Mouse (Mus musculus): ENCODE measurements at regions not wholly inside any gene's neighbourhood (a gene's known extent, or its start where the extent isn't known, plus 50 kb on each side); places are given as distances from the start of the nearest gene placed in this dataset.
"Not testable (repeated sequence)": the region's sequence is repeated elsewhere in the genome, so short reads cannot be mapped to it uniquely, and the experiment has no call there.

DNA sequence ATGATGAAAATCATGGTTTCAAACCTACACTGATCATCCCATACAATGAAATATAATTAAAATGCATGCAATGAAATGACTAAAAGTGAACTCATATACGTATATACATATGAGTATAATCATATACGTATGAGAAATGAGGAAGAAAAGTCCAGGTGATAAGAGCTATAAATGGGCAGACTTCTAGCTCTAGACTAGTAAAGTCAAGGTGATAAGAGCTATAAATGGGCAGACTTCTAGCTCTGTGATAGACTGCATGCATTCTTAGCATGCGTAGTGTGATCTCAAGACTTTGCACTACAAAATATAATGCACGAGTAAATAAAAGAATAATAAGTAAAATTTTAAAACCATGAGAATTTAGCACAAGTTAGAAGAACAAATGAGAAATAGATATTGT is 606.2 kb upstream of the Gpc5 start:
- no peaks in the 10 kb centered on the region for H3K9me3 ChIP-seq (ENCODE audit: low read length)
- H3K4me2 ChIP-seq (ENCODE audit: low read depth, low read length) = no peak overlapping the region
- no peak for TF ChIP-seq EP300 (IDR thresholded peaks at IDR 0.05; ENCODE audit: low read depth)
- no peak for TF ChIP-seq CTCF (IDR thresholded peaks at IDR 0.05; ENCODE audit: low read depth)
- no peak for ATAC-seq
- H3K4me3 ChIP-seq (ENCODE audit: low read depth, low read length) = no peak overlapping the region
- no peaks in the 10 kb centered on the region for H3K4me1 ChIP-seq (ENCODE audit: insufficient read depth)
- DNase-seq = no peak
- H3K27me3 ChIP-seq (ENCODE audit: insufficient read depth, low read length) = no peaks in the 10 kb centered on the region
- H3K36me3 ChIP-seq (replicated peaks; ENCODE audit: insufficient read depth, low read length) = no peaks in the 10 kb centered on the region
- no peak overlapping the region for H3K9ac ChIP-seq (replicated peaks)
- WGBS (ENCODE audit: insufficient replicate concordance) = 77% methylated on average over 4 of the region's 4 CpGs
- no peak overlapping the region for H3K27ac ChIP-seq (ENCODE audit: low read depth)

- not testable (repeated sequence) for H3K27ac ChIP-seq (ENCODE audit: low read depth); DNase-seq; ATAC-seq; H3K4me3 ChIP-seq (ENCODE audit: low read depth, low read length); H3K9ac ChIP-seq (replicated peaks); H3K9me3 ChIP-seq (ENCODE audit: low read length); H3K27me3 ChIP-seq (ENCODE audit: insufficient read depth, low read length); H3K4me1 ChIP-seq (ENCODE audit: insufficient read depth); H3K4me2 ChIP-seq (ENCODE audit: low read depth, low read length); H3K36me3 ChIP-seq (replicated peaks; ENCODE audit: insufficient read depth, low read length)
- 74% methylated on average over 3 of the region's 3 CpGs for WGBS (ENCODE audit: insufficient replicate concordance)
Measured at GRCm38 (mm10) chr14:114493371-114493770, 598.6 kb upstream of the Gpc5 start.

- no peak overlapping the region for H3K9ac ChIP-seq (replicated peaks)
- H3K27ac ChIP-seq (ENCODE audit: low read depth) = no peak overlapping the region
- DNase-seq (no peak), ATAC-seq (no peak)
- no peaks in the 10 kb centered on the region for H3K4me1 ChIP-seq (ENCODE audit: insufficient read depth)
- no peak for TF ChIP-seq CTCF (IDR thresholded peaks at IDR 0.05; ENCODE audit: low read depth)
- TF ChIP-seq EP300 (IDR thresholded peaks at IDR 0.05; ENCODE audit: low read depth) = no peak
- no peaks in the 10 kb centered on the region for H3K27me3 ChIP-seq (ENCODE audit: insufficient read depth, low read length)
- H3K4me3 ChIP-seq (ENCODE audit: low read depth, low read length) = no peak overlapping the region
- H3K9me3 ChIP-seq (ENCODE audit: low read length) = no peaks in the 10 kb centered on the region
- H3K36me3 ChIP-seq (replicated peaks; ENCODE audit: insufficient read depth, low read length) = no peaks in the 10 kb centered on the region
- no peak overlapping the region for H3K4me2 ChIP-seq (ENCODE audit: low read depth, low read length)
Measured at GRCm38 (mm10) chr14:114504976-114505375, 587.0 kb upstream of the Gpc5 start.

GRCm38 (mm10) chr14:114547910-114548680 is 543.9 kb upstream of the Gpc5 start:
- H3K4me1 ChIP-seq (ENCODE audit: insufficient read depth) = no peaks in the 10 kb centered on the region
- H3K9ac ChIP-seq (replicated peaks) = no peak overlapping the region
- ATAC-seq (no peak), DNase-seq (no peak)
- no peak overlapping the region for H3K27ac ChIP-seq (ENCODE audit: low read depth)
- no peaks in the 10 kb centered on the region for H3K9me3 ChIP-seq (ENCODE audit: low read length)
- no peak for TF ChIP-seq CTCF (IDR thresholded peaks at IDR 0.05; ENCODE audit: low read depth)
- TF ChIP-seq EP300 (IDR thresholded peaks at IDR 0.05; ENCODE audit: low read depth) = no peak
- H3K4me2 ChIP-seq (ENCODE audit: low read depth, low read length) = no peak overlapping the region
- H3K36me3 ChIP-seq (replicated peaks; ENCODE audit: insufficient read depth, low read length) = no peaks in the 10 kb centered on the region
- no peak overlapping the region for H3K4me3 ChIP-seq (ENCODE audit: low read depth, low read length)
- WGBS (ENCODE audit: insufficient replicate concordance) = 75% methylated on average over 4 of the region's 4 CpGs
- no peaks in the 10 kb centered on the region for H3K27me3 ChIP-seq (ENCODE audit: insufficient read depth, low read length)

- H3K4me1 ChIP-seq (ENCODE audit: insufficient read depth) = no peaks in the 10 kb centered on the region
- no peaks in the 10 kb centered on the region for H3K36me3 ChIP-seq (replicated peaks; ENCODE audit: insufficient read depth, low read length)
- DNase-seq (no peak), ATAC-seq (no peak)
- TF ChIP-seq CTCF (IDR thresholded peaks at IDR 0.05; ENCODE audit: low read depth) (no peak), EP300 (IDR thresholded peaks at IDR 0.05; ENCODE audit: low read depth) (no peak)
- no peak overlapping the region for H3K4me3 ChIP-seq (ENCODE audit: low read depth, low read length)
- WGBS (ENCODE audit: insufficient replicate concordance) = 40% methylated on average over 1 of the region's 1 CpGs
- H3K9ac ChIP-seq (replicated peaks) = no peak overlapping the region
- no peak overlapping the region for H3K27ac ChIP-seq (ENCODE audit: low read depth)
- H3K9me3 ChIP-seq (ENCODE audit: low read length) = no peaks in the 10 kb centered on the region
- no peaks in the 10 kb centered on the region for H3K27me3 ChIP-seq (ENCODE audit: insufficient read depth, low read length)
- H3K4me2 ChIP-seq (ENCODE audit: low read depth, low read length) = no peak overlapping the region
Measured at GRCm38 (mm10) chr14:114549101-114549500, 542.9 kb upstream of the Gpc5 start.

- Histone ChIP-seq H3K27ac (ENCODE audit: low read depth) (no peak overlapping the region), H3K36me3 (replicated peaks; ENCODE audit: insufficient read depth, low read length) (no peaks in the 10 kb centered on the region), H3K27me3 (ENCODE audit: insufficient read depth, low read length) (no peaks in the 10 kb centered on the region), H3K9me3 (ENCODE audit: low read length) (no peaks in the 10 kb centered on the region), H3K4me1 (ENCODE audit: insufficient read depth) (no peaks in the 10 kb centered on the region), H3K4me3 (ENCODE audit: low read depth, low read length) (no peak overlapping the region), H3K4me2 (ENCODE audit: low read depth, low read length) (no peak overlapping the region), H3K9ac (replicated peaks) (no peak overlapping the region)
- TF ChIP-seq CTCF (IDR thresholded peaks at IDR 0.05; ENCODE audit: low read depth) (peak; percentile 31; the same call in 1 of the 2 replicates), EP300 (IDR thresholded peaks at IDR 0.05; ENCODE audit: low read depth) (no peak)
- WGBS (ENCODE audit: insufficient replicate concordance) = 43% methylated on average over 4 of the region's 4 CpGs
- ATAC-seq (no peak), DNase-seq (no peak)
Measured at GRCm38 (mm10) chr14:114566411-114567030, 525.5 kb upstream of the Gpc5 start.

Data from liver, postnatal 0 days (tissue).